Mouse (Mus musculus): Measurements from ENCODE around the gene Atad3a. TPM values are rescaled to one million over a fixed set of nuclear protein-coding genes. Genes with fewer than 3 reads are reported as not detected.

Gene Atad3a
- polyA plus RNA-seq, 1 experiment from 2014 or later, result 93.9 TPM

DNA sequence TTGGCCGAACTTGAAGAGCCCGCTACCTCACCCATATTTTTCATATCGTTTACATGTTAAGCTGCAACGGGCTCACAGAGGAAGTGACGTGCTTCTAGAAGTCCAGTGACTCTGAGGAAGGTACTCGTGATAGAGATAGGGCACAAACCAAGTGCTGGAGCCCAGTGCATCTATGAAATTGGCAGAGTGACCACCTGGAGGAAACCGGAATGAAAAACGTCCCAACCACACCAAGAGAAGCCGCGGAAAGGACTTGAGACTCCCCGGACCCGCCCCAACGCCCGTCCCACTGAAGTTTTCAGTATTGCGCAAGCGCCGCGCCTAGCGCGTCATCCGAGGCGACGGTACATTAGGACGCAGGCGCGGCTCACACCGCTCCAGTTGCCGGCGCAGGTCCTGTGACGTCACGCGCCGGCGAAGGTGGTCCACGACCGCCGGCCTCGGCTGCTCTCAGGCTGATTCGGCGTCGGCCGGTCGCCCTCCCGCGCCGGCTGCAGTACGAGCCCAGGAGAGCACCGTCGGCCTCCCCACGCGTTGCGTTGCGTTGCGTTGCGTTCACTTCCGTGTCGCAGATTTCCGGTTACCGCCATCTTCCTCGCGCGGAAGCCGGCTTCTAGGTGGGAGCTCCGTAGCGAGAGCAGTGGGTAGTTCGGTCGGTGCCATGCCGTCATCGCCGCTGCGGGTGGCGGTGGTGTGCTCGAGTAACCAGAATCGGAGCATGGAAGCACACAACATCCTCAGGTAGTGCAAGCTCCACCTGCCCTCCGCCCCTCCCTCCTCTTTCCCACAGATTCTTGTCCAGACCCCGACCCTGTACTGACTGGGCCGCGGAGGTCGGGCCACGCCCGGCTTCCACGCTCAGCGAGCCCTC, 55.9 kb downstream of the Atad3a start, which contains the start of gene Ssu72:
Ssu72 (plus strand) TSS at position 80 of the 871 bp plus-strand sequence.
- Histone ChIP-seq H3K4me2 (ENCODE audit: low read length) (peak within 1 kb of the TSS; percentile 67), H3K36me3 (ENCODE audit: control insufficient read depth, insufficient read depth, low read length) (no peaks in the 10 kb centered on the region), H3K4me3 (ENCODE audit: low read length) (peak within 1 kb of the TSS; percentile 95), H3K27me3 (replicated peaks; ENCODE audit: control insufficient read depth, insufficient read depth, low read length) (no peaks in the 10 kb centered on the region), H3K9me3 (ENCODE audit: control insufficient read depth, low read length) (no peaks in the 10 kb centered on the region), H3K4me1 (ENCODE audit: control insufficient read depth, insufficient read depth, low read depth, low read length) (peaks cover 18% of the 10 kb centered on the region), H3K9ac (ENCODE audit: low read depth, low read length) (peak within 1 kb of the TSS; percentile 97), H3K27ac (ENCODE audit: low read depth, low read length) (peak within 1 kb of the TSS; percentile 96)
- WGBS, result under 1% methylated on average over 73 of the region's 83 CpGs
- ATAC-seq, result peak; percentile 96

DNA sequence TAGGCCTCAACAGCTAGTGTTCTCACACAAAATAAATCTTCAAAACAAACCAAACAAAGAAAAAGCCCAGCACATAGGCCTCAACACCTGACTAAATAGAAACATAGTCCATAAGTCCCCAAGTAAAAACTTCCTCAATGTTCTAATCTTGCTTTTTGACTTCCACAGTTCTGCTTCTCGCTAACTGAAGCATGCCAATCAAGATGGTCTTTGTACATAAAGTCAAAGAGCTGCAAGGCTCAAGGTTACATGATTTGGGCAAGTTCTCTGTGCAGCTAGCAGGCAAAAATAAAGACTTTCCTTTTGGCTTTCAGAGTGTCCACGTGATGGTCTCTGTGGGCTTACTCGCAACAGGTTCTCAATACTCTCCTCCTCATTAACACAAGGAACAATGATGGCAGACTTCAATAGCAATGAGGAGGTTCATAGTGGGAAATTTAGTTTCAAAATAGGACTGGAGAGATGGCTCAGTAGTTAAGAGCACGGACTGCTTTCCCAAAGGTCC, 57.4 kb downstream of the Atad3a start:
- H3K4me3 ChIP-seq (ENCODE audit: low read length), result no peak overlapping the region
- no peak overlapping the region for H3K9ac ChIP-seq (ENCODE audit: low read depth, low read length)
- H3K27ac ChIP-seq (ENCODE audit: low read depth, low read length), result no peak overlapping the region
- no peaks in the 10 kb centered on the region for H3K27me3 ChIP-seq (replicated peaks; ENCODE audit: control insufficient read depth, insufficient read depth, low read length)
- 94% methylated on average over 4 of the region's 4 CpGs for WGBS
- H3K4me2 ChIP-seq (ENCODE audit: low read length), result no peak overlapping the region
- H3K4me1 ChIP-seq (ENCODE audit: control insufficient read depth, insufficient read depth, low read depth, low read length), result peaks cover 10% of the 10 kb centered on the region
- H3K36me3 ChIP-seq (ENCODE audit: control insufficient read depth, insufficient read depth, low read length), result no peaks in the 10 kb centered on the region
- no peaks in the 10 kb centered on the region for H3K9me3 ChIP-seq (ENCODE audit: control insufficient read depth, low read length)
- ATAC-seq, result no peak

DNA sequence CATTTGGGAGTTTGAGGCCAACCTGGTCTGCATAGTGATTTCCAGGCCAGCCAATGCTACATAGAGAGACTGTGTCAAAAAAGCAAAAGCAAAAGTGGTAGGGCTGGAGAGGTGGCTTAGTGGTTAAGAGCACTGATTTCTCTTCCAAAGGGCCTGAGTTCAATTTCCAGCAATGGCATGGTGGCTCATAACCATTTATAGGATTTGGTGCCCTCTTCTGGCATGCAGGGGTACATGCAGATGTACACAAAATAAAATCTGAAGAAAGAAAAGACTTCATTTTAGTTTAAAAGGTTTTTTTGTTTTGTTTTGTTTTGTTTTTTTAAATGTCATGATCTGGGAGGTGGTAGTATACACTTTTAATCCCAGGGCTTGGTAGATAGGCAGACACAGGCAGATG, 60.5 kb downstream of the Atad3a start:
- Histone ChIP-seq H3K4me1 (ENCODE audit: control insufficient read depth, insufficient read depth, low read depth, low read length) (peaks cover 18% of the 10 kb centered on the region), H3K36me3 (ENCODE audit: control insufficient read depth, insufficient read depth, low read length) (no peaks in the 10 kb centered on the region), H3K27ac (ENCODE audit: low read depth, low read length) (no peak overlapping the region), H3K4me2 (ENCODE audit: low read length) (no peak overlapping the region), H3K9me3 (ENCODE audit: control insufficient read depth, low read length) (no peaks in the 10 kb centered on the region), H3K27me3 (replicated peaks; ENCODE audit: control insufficient read depth, insufficient read depth, low read length) (no peaks in the 10 kb centered on the region), H3K9ac (ENCODE audit: low read depth, low read length) (no peak overlapping the region), H3K4me3 (ENCODE audit: low read length) (no peak overlapping the region)
- ATAC-seq, result no peak

DNA sequence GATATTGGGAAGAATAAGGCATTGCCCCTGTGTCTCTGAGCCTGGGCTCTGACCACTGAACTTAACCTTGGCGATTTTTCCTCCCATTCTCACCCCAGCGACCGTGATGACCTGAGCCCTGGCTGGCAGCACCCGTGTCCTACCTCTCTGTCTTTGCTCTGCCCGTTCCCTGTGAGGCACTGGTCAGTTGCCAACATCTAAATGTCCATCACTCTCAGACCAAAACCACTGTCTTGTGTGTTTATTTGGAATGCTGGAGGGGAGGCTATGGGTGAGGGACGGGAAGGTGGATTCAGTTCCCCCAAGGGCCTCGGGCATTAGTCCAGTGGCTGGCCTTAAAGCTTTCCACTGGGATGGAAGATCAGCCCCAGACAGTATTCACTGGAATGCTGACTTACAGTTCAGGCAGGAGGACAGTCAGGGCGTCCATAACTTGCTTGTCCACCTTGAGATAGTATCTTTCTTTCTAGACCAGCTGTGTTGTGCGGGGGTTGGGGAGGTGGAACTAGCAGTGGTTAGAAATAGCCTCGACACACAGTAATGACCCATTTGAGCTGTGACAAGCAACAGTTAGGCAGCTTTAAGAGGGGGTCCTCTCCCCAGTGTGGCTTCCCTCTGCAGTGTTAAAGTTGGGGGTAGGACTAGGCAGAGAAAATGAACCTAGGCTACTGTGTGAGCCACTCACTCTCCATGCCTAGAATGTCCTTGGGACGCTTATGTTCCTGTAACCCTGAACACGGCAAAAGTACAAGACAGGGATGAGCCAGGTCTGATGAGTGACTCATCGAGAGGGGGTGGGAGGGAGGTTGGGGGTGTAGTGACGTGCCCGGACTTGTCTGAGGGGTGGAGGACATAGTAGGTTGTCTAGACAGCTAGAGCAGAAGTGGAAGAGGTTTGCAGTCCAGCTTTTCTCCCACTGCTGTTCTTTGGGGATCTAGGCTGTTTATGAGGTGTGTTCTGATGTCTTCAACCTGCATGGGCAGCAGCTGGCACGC, 64.3 kb downstream of the Atad3a start:
- H3K27me3 ChIP-seq (replicated peaks; ENCODE audit: control insufficient read depth, insufficient read depth, low read length), result no peaks in the 10 kb centered on the region
- peak overlapping the region; percentile 78 for H3K4me3 ChIP-seq (ENCODE audit: low read length)
- no peaks in the 10 kb centered on the region for H3K9me3 ChIP-seq (ENCODE audit: control insufficient read depth, low read length)
- H3K36me3 ChIP-seq (ENCODE audit: control insufficient read depth, insufficient read depth, low read length), result no peaks in the 10 kb centered on the region
- 75% methylated on average over 16 of the region's 16 CpGs for WGBS
- H3K9ac ChIP-seq (ENCODE audit: low read depth, low read length), result peak overlapping the region; percentile 95; the same call in 1 of the 2 replicates
- H3K27ac ChIP-seq (ENCODE audit: low read depth, low read length), result no peak overlapping the region
- H3K4me1 ChIP-seq (ENCODE audit: control insufficient read depth, insufficient read depth, low read depth, low read length), result peaks cover 25% of the 10 kb centered on the region
- peak overlapping the region; percentile 84 for H3K4me2 ChIP-seq (ENCODE audit: low read length)
- no peak for ATAC-seq

DNA sequence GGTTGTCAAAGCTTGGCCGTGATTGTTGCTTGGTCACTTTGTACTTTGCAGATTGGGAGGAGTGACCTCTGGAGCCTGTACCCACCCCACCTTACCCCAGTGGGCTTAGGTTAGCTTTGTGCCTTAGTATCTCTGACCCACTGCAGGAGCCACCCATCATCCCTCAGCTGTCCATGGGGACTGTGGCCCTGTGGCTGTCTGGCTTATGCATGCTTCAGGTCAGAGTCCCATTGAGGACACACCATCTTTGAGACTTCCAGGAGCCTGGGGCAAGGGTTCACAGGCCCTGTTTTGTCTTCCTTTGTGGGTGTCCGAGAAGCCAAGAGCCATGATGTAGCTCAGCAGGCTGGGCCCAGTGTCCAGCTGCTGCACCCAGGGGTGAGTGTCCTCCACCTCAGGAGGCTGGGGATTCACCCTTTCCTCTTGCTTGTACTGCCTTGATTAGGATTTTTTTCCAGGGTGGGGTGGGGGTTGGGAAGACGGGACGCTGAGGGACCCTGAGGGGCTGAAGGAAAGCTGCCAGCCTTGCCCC, 65.3 kb downstream of the Atad3a start:
- H3K36me3 ChIP-seq (ENCODE audit: control insufficient read depth, insufficient read depth, low read length), result no peaks in the 10 kb centered on the region
- no peak for ATAC-seq
- H3K27me3 ChIP-seq (replicated peaks; ENCODE audit: control insufficient read depth, insufficient read depth, low read length), result no peaks in the 10 kb centered on the region
- H3K4me1 ChIP-seq (ENCODE audit: control insufficient read depth, insufficient read depth, low read depth, low read length), result peaks cover 25% of the 10 kb centered on the region
- no peak overlapping the region; the same call in 1 of the 2 replicates for H3K27ac ChIP-seq (ENCODE audit: low read depth, low read length)
- no peaks in the 10 kb centered on the region for H3K9me3 ChIP-seq (ENCODE audit: control insufficient read depth, low read length)
- 74% methylated on average over 4 of the region's 4 CpGs for whole genome bisulfite sequencing
- peak overlapping the region; percentile 95 for H3K9ac ChIP-seq (ENCODE audit: low read depth, low read length)
- peak overlapping the region; percentile 78 for H3K4me3 ChIP-seq (ENCODE audit: low read length)
- H3K4me2 ChIP-seq (ENCODE audit: low read length), result peak overlapping the region; percentile 84

DNA sequence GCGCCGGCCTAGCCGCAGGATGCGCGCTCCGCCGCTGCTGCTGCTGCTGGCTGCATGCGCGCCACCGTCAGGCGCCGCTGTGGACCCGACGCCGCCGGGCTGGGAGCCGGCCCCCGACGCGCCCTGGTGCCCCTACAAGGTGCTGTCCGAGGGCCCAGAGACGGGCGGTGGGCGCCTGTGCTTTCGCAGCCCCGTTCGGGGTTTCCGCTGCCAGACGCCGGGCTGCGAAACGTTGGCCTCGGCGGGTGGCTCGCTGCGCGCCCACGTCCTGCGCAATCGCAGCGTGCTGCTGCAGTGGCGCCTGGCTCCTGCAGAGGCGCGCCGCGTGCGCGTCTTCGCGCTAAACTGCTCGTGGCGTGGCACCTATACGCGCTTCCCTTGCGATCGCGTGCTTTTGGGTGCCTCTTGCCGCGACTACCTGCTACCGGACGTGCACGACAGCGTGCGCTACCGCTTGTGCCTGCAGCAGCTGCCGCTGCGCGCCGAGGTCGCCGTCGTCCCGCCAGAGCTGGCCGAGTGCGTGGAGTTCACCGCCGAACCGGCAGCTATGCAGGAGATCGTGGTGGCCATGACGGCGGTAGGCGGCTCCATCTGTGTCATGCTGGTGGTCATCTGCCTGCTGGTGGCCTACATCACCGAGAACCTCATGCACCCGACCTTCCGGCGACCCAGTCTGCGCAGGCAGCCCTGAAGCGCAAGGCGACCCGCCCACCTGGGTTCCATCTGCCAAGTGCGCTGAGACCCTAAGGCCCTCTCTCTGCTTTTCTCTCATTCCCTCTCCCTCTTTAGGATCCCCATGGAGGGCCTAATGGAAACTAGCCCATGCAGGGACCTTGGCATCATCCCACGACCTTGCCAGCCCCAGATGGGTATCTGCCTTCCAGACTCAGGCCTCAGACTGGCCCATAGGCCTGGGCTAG, 66.2 kb downstream of the Atad3a start:
- Histone ChIP-seq H3K4me2 (ENCODE audit: low read length) (peak overlapping the region; percentile 84), H3K36me3 (ENCODE audit: control insufficient read depth, insufficient read depth, low read length) (no peaks in the 10 kb centered on the region), H3K27me3 (replicated peaks; ENCODE audit: control insufficient read depth, insufficient read depth, low read length) (no peaks in the 10 kb centered on the region), H3K27ac (ENCODE audit: low read depth, low read length) (peak overlapping the region; percentile 96), H3K9ac (ENCODE audit: low read depth, low read length) (peak overlapping the region; percentile 95), H3K4me1 (ENCODE audit: control insufficient read depth, insufficient read depth, low read depth, low read length) (peaks cover 25% of the 10 kb centered on the region), H3K9me3 (ENCODE audit: control insufficient read depth, low read length) (no peaks in the 10 kb centered on the region), H3K4me3 (ENCODE audit: low read length) (peak overlapping the region; percentile 78)
- peak; percentile 88 for ATAC-seq
- WGBS, result under 1% methylated on average over 78 of the region's 92 CpGs

DNA sequence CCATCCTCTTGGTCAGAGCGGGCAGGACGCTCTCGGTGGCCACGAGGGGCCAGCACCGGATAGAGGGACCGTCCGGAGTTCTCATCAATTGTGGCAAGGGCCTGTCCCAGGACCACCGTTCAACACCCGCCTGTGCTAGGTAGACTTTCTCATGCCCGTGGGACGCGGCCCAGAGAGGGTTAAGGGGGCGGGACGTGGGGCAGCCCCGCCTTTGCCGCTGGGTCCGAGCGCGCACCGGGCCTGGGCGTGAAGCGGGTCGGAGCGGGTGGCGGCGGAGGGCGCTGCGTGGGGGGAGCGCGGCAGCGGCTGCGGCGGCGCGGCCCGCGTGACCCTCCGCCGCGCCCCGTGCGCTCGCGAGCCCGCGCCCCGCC, 66.8 kb downstream of the Atad3a start, which contains the start of gene Fndc10:
Fndc10 (plus strand) TSS at position 232 of the 371 bp plus-strand sequence.
- no peaks in the 10 kb centered on the region for H3K9me3 ChIP-seq (ENCODE audit: control insufficient read depth, low read length)
- peak within 1 kb of the TSS; percentile 78 for H3K4me3 ChIP-seq (ENCODE audit: low read length)
- WGBS, result under 1% methylated on average over 41 of the region's 47 CpGs
- H3K4me2 ChIP-seq (ENCODE audit: low read length), result peak within 1 kb of the TSS; percentile 84
- no peaks in the 10 kb centered on the region for H3K36me3 ChIP-seq (ENCODE audit: control insufficient read depth, insufficient read depth, low read length)
- H3K27me3 ChIP-seq (replicated peaks; ENCODE audit: control insufficient read depth, insufficient read depth, low read length), result no peaks in the 10 kb centered on the region
- peak within 1 kb of the TSS; percentile 96 for H3K27ac ChIP-seq (ENCODE audit: low read depth, low read length)
- peaks cover 25% of the 10 kb centered on the region for H3K4me1 ChIP-seq (ENCODE audit: control insufficient read depth, insufficient read depth, low read depth, low read length)
- peak; percentile 89 for ATAC-seq
- peak within 1 kb of the TSS; percentile 95 for H3K9ac ChIP-seq (ENCODE audit: low read depth, low read length)

DNA sequence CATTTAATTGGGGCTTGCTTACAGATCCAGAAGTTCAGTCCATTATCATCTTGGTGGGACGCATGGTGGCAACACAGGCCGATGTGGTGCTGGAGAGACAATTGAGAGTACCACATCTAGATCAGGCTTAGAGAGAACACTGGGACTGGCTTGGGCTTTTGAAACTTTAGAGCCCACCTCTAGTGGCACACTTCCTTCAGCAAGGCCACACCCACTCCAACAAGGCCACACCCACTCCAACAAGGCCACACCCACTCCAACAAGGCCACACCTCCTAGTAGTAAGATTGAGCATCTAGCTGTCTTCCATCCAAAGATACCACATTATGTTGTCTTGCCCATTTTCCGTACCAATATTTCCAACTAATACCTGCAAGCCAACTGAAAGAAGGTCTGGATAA, 68.5 kb downstream of the Atad3a start:
- Histone ChIP-seq H3K9me3 (ENCODE audit: control insufficient read depth, low read length) (no peaks in the 10 kb centered on the region), H3K27me3 (replicated peaks; ENCODE audit: control insufficient read depth, insufficient read depth, low read length) (no peaks in the 10 kb centered on the region), H3K4me1 (ENCODE audit: control insufficient read depth, insufficient read depth, low read depth, low read length) (peaks cover 25% of the 10 kb centered on the region), H3K4me3 (ENCODE audit: low read length) (no peak overlapping the region), H3K27ac (ENCODE audit: low read depth, low read length) (no peak overlapping the region), H3K36me3 (ENCODE audit: control insufficient read depth, insufficient read depth, low read length) (no peaks in the 10 kb centered on the region), H3K9ac (ENCODE audit: low read depth, low read length) (no peak overlapping the region), H3K4me2 (ENCODE audit: low read length) (no peak overlapping the region)
- 100% methylated on average over 3 of the region's 3 CpGs for WGBS
- no peak for ATAC-seq
